Mouse (Mus musculus): Measurements from ENCODE around the gene Dnajc15.

DNA sequence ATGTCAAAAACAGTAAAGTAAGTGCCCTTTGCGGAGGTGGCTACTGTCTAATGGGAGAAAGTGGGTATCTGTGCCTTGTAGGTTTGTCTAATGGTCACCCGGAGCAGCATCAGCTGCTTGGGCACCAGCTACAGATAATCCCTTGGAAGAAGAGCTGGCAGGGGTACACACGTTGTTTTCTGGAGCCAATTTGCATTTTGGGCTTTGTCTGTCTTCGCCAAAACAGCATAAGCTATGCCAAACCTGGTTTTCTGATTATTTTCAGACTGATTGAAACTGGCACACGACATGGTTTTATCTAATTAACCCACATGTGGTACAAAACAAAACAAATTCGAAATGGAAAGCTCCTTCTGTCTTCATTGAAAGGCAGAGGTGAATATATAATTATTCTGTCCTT is 7.7 kb upstream of the Dnajc15 start:
- TF ChIP-seq CTCF (IDR thresholded peaks at IDR 0.05; ENCODE audit: low read depth, low read length) (no peak), GATA1 (IDR thresholded peaks at IDR 0.05; ENCODE audit: borderline replicate concordance, low read length) (no peak), POLR2AphosphoS5 (IDR thresholded peaks at IDR 0.05; ENCODE audit: insufficient replicate concordance, low read depth, low read length) (no peak), TAL1 (conservative IDR thresholded peaks at IDR 0.05; ENCODE audit: low read depth, low read length) (no peak), GATA2 (IDR thresholded peaks at IDR 0.05; ENCODE audit: borderline replicate concordance, low read depth, low read length) (no peak)

Measured in G1E (cell line).